Mouse (Mus musculus): ENCODE measurements around the gene Bax. TPM values are rescaled to one million over a fixed set of nuclear protein-coding genes. Genes with fewer than 3 reads are reported as not detected.

The Bax gene
- polyA plus RNA-seq, 1 experiment from 2014 or later: 60.8 TPM

GRCm38 (mm10) chr7:45434203-45435015, 32.3 kb downstream of the Bax start, which contains the start of gene Gys1:
Gys1 (plus strand) TSS chr7:45434844.
- TF ChIP-seq EP300 (IDR thresholded peaks at IDR 0.05; ENCODE audit: low read depth): peak; percentile 76
- TF ChIP-seq CTCF (IDR thresholded peaks at IDR 0.05; ENCODE audit: low read depth): peak; percentile 99
- DNase-seq (peak; percentile 100), ATAC-seq (peak; percentile 96)
- H3K27ac ChIP-seq (ENCODE audit: low read depth): peak within 1 kb of the TSS; percentile 81
- peaks cover 45% of the 10 kb centered on the region for H3K4me1 ChIP-seq (ENCODE audit: insufficient read depth)
- peak within 1 kb of the TSS; percentile 92 for H3K4me2 ChIP-seq (ENCODE audit: low read depth, low read length)
- no peaks in the 10 kb centered on the region for H3K27me3 ChIP-seq (ENCODE audit: insufficient read depth, low read length)
- under 1% methylated on average over 44 of the region's 45 CpGs for WGBS (ENCODE audit: insufficient replicate concordance)
- H3K9me3 ChIP-seq (ENCODE audit: low read length): no peaks in the 10 kb centered on the region
- peaks cover 18% of the 10 kb centered on the region for H3K36me3 ChIP-seq (replicated peaks; ENCODE audit: insufficient read depth, low read length)
- H3K9ac ChIP-seq (replicated peaks): peak within 1 kb of the TSS; percentile 75
- peak within 1 kb of the TSS; percentile 76 for H3K4me3 ChIP-seq (ENCODE audit: low read depth, low read length)

DNA sequence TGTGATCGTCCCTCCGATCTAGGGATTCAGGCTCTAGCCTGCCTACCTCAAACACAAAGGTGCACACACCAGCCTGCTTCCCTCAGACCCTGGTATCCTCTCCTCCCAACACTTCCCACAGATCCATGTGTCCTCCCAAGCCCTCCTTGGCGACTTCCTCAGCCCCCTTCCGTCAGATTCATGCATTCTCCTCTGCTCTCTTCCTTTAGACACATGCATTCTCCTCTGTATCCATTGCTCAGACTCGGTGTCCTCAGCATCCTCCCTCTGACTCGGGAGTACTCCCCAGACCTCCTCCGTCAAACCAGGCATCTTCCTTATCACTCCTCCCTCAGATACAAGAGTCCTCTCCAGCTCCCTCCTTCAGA, 32.9 kb downstream of the Bax start:
- no peak for TF ChIP-seq CTCF (IDR thresholded peaks at IDR 0.05; ENCODE audit: low read depth)
- no peak for TF ChIP-seq EP300 (IDR thresholded peaks at IDR 0.05; ENCODE audit: low read depth)
- DNase-seq: no peak
- Histone ChIP-seq H3K27me3 (ENCODE audit: insufficient read depth, low read length) (no peaks in the 10 kb centered on the region), H3K4me2 (ENCODE audit: low read depth, low read length) (peak overlapping the region; percentile 92), H3K27ac (ENCODE audit: low read depth) (peak overlapping the region; percentile 81), H3K4me3 (ENCODE audit: low read depth, low read length) (peak overlapping the region; percentile 76), H3K9ac (replicated peaks) (peak overlapping the region; percentile 73), H3K9me3 (ENCODE audit: low read length) (no peaks in the 10 kb centered on the region), H3K36me3 (replicated peaks; ENCODE audit: insufficient read depth, low read length) (peaks cover 24% of the 10 kb centered on the region), H3K4me1 (ENCODE audit: insufficient read depth) (peaks cover 45% of the 10 kb centered on the region)
- ATAC-seq: no peak
- WGBS (ENCODE audit: insufficient replicate concordance): 2% methylated on average over 7 of the region's 7 CpGs

DNA sequence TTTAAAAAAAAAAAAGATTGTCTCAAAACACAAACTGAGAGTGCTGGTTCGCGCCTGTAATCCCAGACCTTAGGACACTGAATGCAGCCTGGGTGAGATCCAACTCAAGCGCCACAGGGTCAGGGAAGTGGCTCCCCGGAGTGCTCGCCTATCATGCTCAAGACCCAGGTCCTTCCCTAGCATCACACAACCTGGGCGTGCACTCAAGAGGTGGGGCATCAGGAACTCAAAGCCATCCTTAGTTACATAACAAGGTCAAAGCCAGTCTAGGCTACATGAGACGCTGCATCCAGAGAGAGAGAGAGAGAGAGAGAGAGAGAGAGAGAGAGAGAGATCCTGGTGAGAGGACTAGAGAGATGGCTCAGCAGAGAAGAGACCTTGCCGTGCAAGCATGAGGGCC, 40.1 kb downstream of the Bax start:
- peaks cover 75% of the 10 kb centered on the region for H3K36me3 ChIP-seq (replicated peaks; ENCODE audit: insufficient read depth, low read length)
- no peak overlapping the region for H3K4me3 ChIP-seq (ENCODE audit: low read depth, low read length)
- no peak overlapping the region for H3K9ac ChIP-seq (replicated peaks)
- ATAC-seq (no peak), DNase-seq (no peak)
- no peak overlapping the region for H3K4me2 ChIP-seq (ENCODE audit: low read depth, low read length)
- no peaks in the 10 kb centered on the region for H3K27me3 ChIP-seq (ENCODE audit: insufficient read depth, low read length)
- 92% methylated on average over 8 of the region's 8 CpGs for WGBS (ENCODE audit: insufficient replicate concordance)
- H3K27ac ChIP-seq (ENCODE audit: low read depth): no peak overlapping the region
- TF ChIP-seq EP300 (IDR thresholded peaks at IDR 0.05; ENCODE audit: low read depth): no peak
- no peak for TF ChIP-seq CTCF (IDR thresholded peaks at IDR 0.05; ENCODE audit: low read depth)
- H3K4me1 ChIP-seq (ENCODE audit: insufficient read depth): no peaks in the 10 kb centered on the region
- no peaks in the 10 kb centered on the region for H3K9me3 ChIP-seq (ENCODE audit: low read length)

GRCm38 (mm10) chr7:45421194-45421593, 45.5 kb downstream of the Bax start:
- no peak overlapping the region for H3K4me2 ChIP-seq (ENCODE audit: low read depth, low read length)
- peaks cover 37% of the 10 kb centered on the region for H3K27me3 ChIP-seq (ENCODE audit: insufficient read depth, low read length)
- TF ChIP-seq EP300 (IDR thresholded peaks at IDR 0.05; ENCODE audit: low read depth) (no peak), CTCF (IDR thresholded peaks at IDR 0.05; ENCODE audit: low read depth) (no peak)
- no peaks in the 10 kb centered on the region for H3K4me1 ChIP-seq (ENCODE audit: insufficient read depth)
- ATAC-seq: no peak
- no peaks in the 10 kb centered on the region for H3K9me3 ChIP-seq (ENCODE audit: low read length)
- no peak overlapping the region for H3K27ac ChIP-seq (ENCODE audit: low read depth)
- 88% methylated on average over 12 of the region's 14 CpGs for WGBS (ENCODE audit: insufficient replicate concordance)
- H3K36me3 ChIP-seq (replicated peaks; ENCODE audit: insufficient read depth, low read length): peaks cover 44% of the 10 kb centered on the region
- no peak for DNase-seq
- no peak overlapping the region for H3K4me3 ChIP-seq (ENCODE audit: low read depth, low read length)
- H3K9ac ChIP-seq (replicated peaks): no peak overlapping the region

DNA sequence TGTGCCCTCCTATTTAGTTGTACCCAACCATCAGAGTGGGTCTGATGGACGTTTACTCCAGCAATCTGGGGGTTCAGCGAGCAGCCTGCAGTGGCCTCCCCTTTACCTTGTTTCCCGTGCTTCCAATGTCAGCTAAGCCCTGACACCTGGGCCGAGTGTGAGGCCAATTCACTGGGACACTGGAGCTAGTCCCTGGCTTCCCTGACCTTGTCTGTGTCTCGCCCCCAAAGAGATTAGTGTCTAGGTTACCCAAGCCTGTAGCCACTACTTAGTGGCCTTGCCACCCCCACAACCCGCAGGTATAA, 46.1 kb downstream of the Bax start, which contains the start of gene Lhb:
TSS of gene Lhb (plus strand) at position 206 of the 305 bp plus-strand sequence.
- no peak within 1 kb of the TSS for H3K27ac ChIP-seq (ENCODE audit: low read depth)
- no peaks in the 10 kb centered on the region for H3K9me3 ChIP-seq (ENCODE audit: low read length)
- TF ChIP-seq CTCF (IDR thresholded peaks at IDR 0.05; ENCODE audit: low read depth): no peak
- TF ChIP-seq EP300 (IDR thresholded peaks at IDR 0.05; ENCODE audit: low read depth): no peak
- peaks cover 43% of the 10 kb centered on the region for H3K27me3 ChIP-seq (ENCODE audit: insufficient read depth, low read length)
- no peak within 1 kb of the TSS for H3K4me2 ChIP-seq (ENCODE audit: low read depth, low read length)
- ATAC-seq (no peak), DNase-seq (no peak)
- H3K4me1 ChIP-seq (ENCODE audit: insufficient read depth): peaks cover 4% of the 10 kb centered on the region; the same call in 1 of the 2 replicates
- H3K36me3 ChIP-seq (replicated peaks; ENCODE audit: insufficient read depth, low read length): peaks cover 42% of the 10 kb centered on the region
- H3K9ac ChIP-seq (replicated peaks): no peak within 1 kb of the TSS
- WGBS (ENCODE audit: insufficient replicate concordance): 56% methylated on average over 6 of the region's 6 CpGs
- H3K4me3 ChIP-seq (ENCODE audit: low read depth, low read length): no peak within 1 kb of the TSS

DNA sequence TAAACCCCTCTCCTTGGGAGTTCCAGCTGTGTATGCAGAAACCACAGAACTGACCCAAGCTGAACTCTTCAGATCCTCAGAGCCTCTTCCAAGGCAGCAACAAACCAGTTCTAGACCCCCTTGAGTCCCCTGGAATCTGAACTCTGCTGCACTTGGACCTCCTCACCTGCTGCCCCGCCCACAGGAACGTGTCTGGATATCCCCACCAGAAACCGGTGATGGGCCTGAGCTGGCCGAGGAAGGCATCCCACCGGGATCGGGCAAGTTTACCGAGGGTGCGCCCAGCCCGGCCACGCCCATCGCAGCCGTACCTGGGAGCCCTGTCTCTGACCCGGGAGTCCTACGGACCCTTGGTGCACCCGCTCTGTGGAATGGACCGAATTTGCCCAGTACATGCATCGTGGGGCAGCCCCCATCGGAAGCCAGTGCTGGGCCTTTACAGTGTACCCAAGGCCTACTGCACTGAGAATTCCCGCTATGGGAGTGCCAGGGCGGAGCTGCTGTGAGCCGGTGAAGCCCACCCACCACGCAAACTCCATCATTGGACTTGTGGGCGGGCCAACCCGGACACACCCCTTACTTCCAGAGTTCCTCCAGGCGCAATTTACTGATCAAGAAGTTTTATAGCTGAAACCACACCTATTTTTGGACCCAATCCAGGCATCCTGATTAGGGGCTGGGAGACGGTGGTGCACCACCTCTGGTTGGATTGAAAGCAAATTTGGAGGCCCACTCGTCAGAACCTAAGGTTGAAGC, 46.7 kb downstream of the Bax start:
- H3K27ac ChIP-seq (ENCODE audit: low read depth): no peak overlapping the region
- 32% methylated on average over 27 of the region's 27 CpGs for WGBS (ENCODE audit: insufficient replicate concordance)
- peaks cover 39% of the 10 kb centered on the region for H3K36me3 ChIP-seq (replicated peaks; ENCODE audit: insufficient read depth, low read length)
- H3K4me3 ChIP-seq (ENCODE audit: low read depth, low read length): no peak overlapping the region
- no peak overlapping the region for H3K9ac ChIP-seq (replicated peaks)
- H3K27me3 ChIP-seq (ENCODE audit: insufficient read depth, low read length): peaks cover 49% of the 10 kb centered on the region
- H3K9me3 ChIP-seq (ENCODE audit: low read length): no peaks in the 10 kb centered on the region
- no peak overlapping the region for H3K4me2 ChIP-seq (ENCODE audit: low read depth, low read length)
- peaks cover 6% of the 10 kb centered on the region; the same call in 1 of the 2 replicates for H3K4me1 ChIP-seq (ENCODE audit: insufficient read depth)
- DNase-seq (no peak), ATAC-seq (no peak)
- TF ChIP-seq CTCF (IDR thresholded peaks at IDR 0.05; ENCODE audit: low read depth): no peak
- TF ChIP-seq EP300 (IDR thresholded peaks at IDR 0.05; ENCODE audit: low read depth): no peak
